Mouse (Mus musculus) forebrain, embryonic 11.5 days (tissue): Measurements from ENCODE around the gene Chrm1. TPM values are rescaled to one million over a fixed set of nuclear protein-coding genes. Genes with fewer than 3 reads are reported as not detected.
A peak's percentile ranks its signal among the peaks of the same experiment; 100 is the strongest.
"Not testable (repeated sequence)": the region's sequence is repeated elsewhere in the genome, so short reads cannot be mapped to it uniquely, and the experiment has no call there.

Experiments used
- ATAC-seq: fragments of 200-750 bp; cut with Nextera tagmentation; replicated peaks from 2 replicates; pipeline ENCODE4 v1.8.0; 2017; ENCODE audit warnings: moderate TSS enrichment; ENCODE audit not compliant: low FRiP score
- DNase-seq: peaks from one replicate; pipeline ENCODE4 v3.0.0-alpha.2; 2017; ENCODE audit warnings: low spot score
- H3K27ac ChIP-seq: fragments of 300-500 bp; sonication (generic); 2 replicates; pipeline ENCODE4 v1.5.1; 2014; ENCODE audit warnings: low read depth, low read length
- H3K27me3 ChIP-seq: fragments of 300-500 bp; sonication (generic); 2 replicates; pipeline ENCODE4 v1.6.1; 2014; ENCODE audit warnings: mild to moderate bottlenecking, low read length, mixed read lengths; ENCODE audit not compliant: control insufficient read depth, insufficient read depth
- H3K36me3 ChIP-seq: fragments of 300-500 bp; sonication (generic); 2 replicates; pipeline ENCODE4 v1.6.1; 2014; ENCODE audit warnings: mild to moderate bottlenecking, low read length, moderate library complexity, mixed read lengths; ENCODE audit not compliant: control insufficient read depth, insufficient read depth
- H3K4me1 ChIP-seq: fragments of 300-500 bp; sonication (generic); replicated peaks from 2 replicates; pipeline ENCODE4 v1.6.1; 2014; ENCODE audit warnings: low read length, mixed read lengths; ENCODE audit not compliant: control insufficient read depth, insufficient read depth
- H3K4me2 ChIP-seq: fragments of 300-500 bp; sonication (generic); 2 replicates; pipeline ENCODE4 v1.6.1; 2014; ENCODE audit warnings: low read depth, mild to moderate bottlenecking, low read length, moderate library complexity, mixed read lengths; ENCODE audit not compliant: severe bottlenecking
- H3K4me3 ChIP-seq: fragments of 300-500 bp; sonication (generic); 2 replicates; pipeline ENCODE4 v1.5.1; 2014; ENCODE audit warnings: low read depth, low read length
- H3K9ac ChIP-seq: fragments of 300-500 bp; sonication (generic); 2 replicates; pipeline ENCODE4 v1.6.1; 2014; ENCODE audit warnings: low read length
- H3K9me3 ChIP-seq: fragments of 300-500 bp; sonication (generic); 2 replicates; pipeline ENCODE4 v1.6.1; 2016; ENCODE audit warnings: low read length, mixed read lengths; ENCODE audit not compliant: control insufficient read depth
- WGBS: fragments of 180-500 bp; shearing (Covaris S2); extraction: QIAGEN DNeasy Blood & Tissue Kit; methylation state at CpG from one replicate; pipeline ENCODE4 v1.1.7; 2014; 5-methylcytosine and 5-hydroxymethylcytosine counted together
- polyA plus RNA-seq: library from polyadenylated mRNA; unstranded; fragments of >200 nt; fragmentation: Nextera tagmentation; extraction: Ambion mirVana; gene quantifications from 2 replicates; pipeline ENCODE4 v1.2.1, GENCODE M21; 2014

Chrm1 gene
- polyA plus RNA-seq, 1 experiment from 2014 or later, result 0.13 TPM

GRCm38 (mm10) chr19:8725081-8725613 is 61.6 kb downstream of the Chrm1 start:
- Histone ChIP-seq H3K4me2 (peak overlapping the region; percentile 84), H3K9me3 (no peaks in the 10 kb centered on the region), H3K4me3 (peak overlapping the region; percentile 89), H3K9ac (peak overlapping the region; percentile 98), H3K27me3 (no peaks in the 10 kb centered on the region), H3K27ac (peak overlapping the region; percentile 82; the same call in 1 of the 2 replicates), H3K4me1 (peaks cover 12% of the 10 kb centered on the region), H3K36me3 (peaks cover 10% of the 10 kb centered on the region; the same call in 1 of the 2 replicates)
- 55% methylated on average over 4 of the region's 4 CpGs for WGBS
- DNase-seq, result no peak
- no peak for ATAC-seq

- Histone ChIP-seq H3K9me3 (no peaks in the 10 kb centered on the region), H3K4me1 (peaks cover 12% of the 10 kb centered on the region), H3K9ac (no peak overlapping the region), H3K36me3 (peaks cover 10% of the 10 kb centered on the region; the same call in 1 of the 2 replicates), H3K4me3 (no peak overlapping the region), H3K4me2 (no peak overlapping the region; the same call in 1 of the 2 replicates), H3K27ac (no peak overlapping the region), H3K27me3 (no peaks in the 10 kb centered on the region)
- DNase-seq, result no peak
- no peak for ATAC-seq
- 18% methylated on average over 3 of the region's 3 CpGs for WGBS
These were observed 63.2 kb downstream of the Chrm1 start for GRCm38 (mm10) chr19:8726609-8727390.

- H3K27me3 ChIP-seq, result no peaks in the 10 kb centered on the region
- no peaks in the 10 kb centered on the region for H3K9me3 ChIP-seq
- DNase-seq (no peak), ATAC-seq (no peak)
- H3K9ac ChIP-seq, result no peak overlapping the region
- H3K27ac ChIP-seq, result no peak overlapping the region
- no peak overlapping the region for H3K4me2 ChIP-seq
- WGBS, result 18% methylated on average over 5 of the region's 5 CpGs
- peaks cover 10% of the 10 kb centered on the region; the same call in 1 of the 2 replicates for H3K36me3 ChIP-seq
- H3K4me3 ChIP-seq, result no peak overlapping the region
- peaks cover 8% of the 10 kb centered on the region for H3K4me1 ChIP-seq
These were observed 64.0 kb downstream of the Chrm1 start for GRCm38 (mm10) chr19:8727495-8728114.

GRCm38 (mm10) chr19:8728335-8729099 is 64.9 kb downstream of the Chrm1 start:
- H3K4me1 ChIP-seq, ATAC-seq, H3K4me2 ChIP-seq, H3K27me3 ChIP-seq, H3K4me3 ChIP-seq, H3K27ac ChIP-seq, DNase-seq, H3K9ac ChIP-seq, H3K9me3 ChIP-seq: not testable (repeated sequence)
- peaks cover 10% of the 10 kb centered on the region; the same call in 1 of the 2 replicates for H3K36me3 ChIP-seq
- 50% methylated on average over 3 of the region's 3 CpGs for WGBS

Other genes with a start within 250 kb of the Chrm1 start
- gene Slc22a8, start 72.5 kb upstream of the Chrm1 start, polyA plus RNA-seq, result 0.16 and 0.41 TPM in 2 replicates
- gene Slc22a6, start 45.8 kb upstream of the Chrm1 start, polyA plus RNA-seq, result 0.13 and 0.36 TPM in 2 replicates
- gene Slc3a2, start 59.6 kb downstream of the Chrm1 start, polyA plus RNA-seq, result 132 and 143 TPM in 2 replicates
- 79.5 and 89.2 TPM in 2 replicates for gene Wdr74, start 72.0 kb downstream of the Chrm1 start, polyA plus RNA-seq
- gene 1700092M07Rik, start 76.9 kb downstream of the Chrm1 start, polyA plus RNA-seq, result 2.3 and 3.1 TPM in 2 replicates
- gene Stx5a, start 77.6 kb downstream of the Chrm1 start, polyA plus RNA-seq, result 88.4 and 93.8 TPM in 2 replicates
- gene Nxf1, start 93.3 kb downstream of the Chrm1 start, polyA plus RNA-seq, result 238 and 247 TPM in 2 replicates
- 181 and 182 TPM in 2 replicates for gene Tmem223, start 107.2 kb downstream of the Chrm1 start, polyA plus RNA-seq
- 38.9 and 49.8 TPM in 2 replicates for gene Tmem179b, start 110.7 kb downstream of the Chrm1 start, polyA plus RNA-seq
- 30.9 and 36.7 TPM in 2 replicates for gene Taf6l, start 122.6 kb downstream of the Chrm1 start, polyA plus RNA-seq
- gene Polr2g, start 134.8 kb downstream of the Chrm1 start, polyA plus RNA-seq, result 151 and 156 TPM in 2 replicates
- 5.4 and 5.9 TPM in 2 replicates for gene Zbtb3, start 138.8 kb downstream of the Chrm1 start, polyA plus RNA-seq
- 75.7 and 80.8 TPM in 2 replicates for gene Ttc9c, start 155.5 kb downstream of the Chrm1 start, polyA plus RNA-seq
- gene Hnrnpul2, start 156.2 kb downstream of the Chrm1 start, polyA plus RNA-seq, result 6.7 and 7.8 TPM in 2 replicates
- gene AC129217.1, start 166.0 kb downstream of the Chrm1 start, polyA plus RNA-seq, result not detected in 2 replicates
- 55.0 and 56.3 TPM in 2 replicates for gene Bscl2, start 173.7 kb downstream of the Chrm1 start, polyA plus RNA-seq
- gene Gng3, start 175.4 kb downstream of the Chrm1 start, polyA plus RNA-seq, result 83.4 and 92.6 TPM in 2 replicates
- 0.13 and 0.35 TPM in 2 replicates for gene Lrrn4cl, start 187.0 kb downstream of the Chrm1 start, polyA plus RNA-seq
- gene Ubxn1, start 207.7 kb downstream of the Chrm1 start, polyA plus RNA-seq, result 178 and 181 TPM in 2 replicates
- gene Uqcc3, start 217.1 kb downstream of the Chrm1 start, polyA plus RNA-seq, result 50.1 and 52.9 TPM in 2 replicates
- 110 and 112 TPM in 2 replicates for gene Lbhd1, start 219.9 kb downstream of the Chrm1 start, polyA plus RNA-seq
- gene Gm49403, start 220.1 kb downstream of the Chrm1 start, polyA plus RNA-seq, result not detected in 2 replicates
- gene 1810009A15Rik, start 225.1 kb downstream of the Chrm1 start, polyA plus RNA-seq, result 124 and 131 TPM in 2 replicates
- not detected in 2 replicates for gene Gm49416, start 225.1 kb downstream of the Chrm1 start, polyA plus RNA-seq
- 47.7 and 50.9 TPM in 2 replicates for gene Ints5, start 229.2 kb downstream of the Chrm1 start, polyA plus RNA-seq
- gene Ganab, start 234.3 kb downstream of the Chrm1 start, polyA plus RNA-seq, result 119 and 120 TPM in 2 replicates